ENCODE assay signal across 8 mouse cellular contexts in the genomic region with DNA sequence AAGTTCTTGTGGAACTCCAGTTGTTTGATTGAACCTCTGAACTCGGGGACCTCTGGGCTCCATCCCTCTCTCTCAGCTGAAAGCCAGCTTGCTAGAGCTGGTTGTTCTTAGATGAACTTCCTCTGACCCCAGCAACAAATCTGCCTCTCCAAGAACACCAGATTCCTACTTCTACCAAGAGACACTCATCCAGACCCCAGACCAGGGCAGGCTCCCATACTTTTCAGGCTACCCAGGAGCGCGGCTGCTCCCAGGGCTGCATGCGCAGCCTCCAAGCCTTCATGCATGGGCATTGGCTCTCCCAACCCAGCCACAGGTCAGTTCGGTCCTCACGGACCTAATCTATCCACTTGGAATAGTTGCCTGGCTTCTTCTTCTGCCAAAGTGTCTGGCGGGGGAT. TPM values are rescaled to one million over a fixed set of nuclear protein-coding genes. Genes with fewer than 3 reads are reported as not detected.
DNase-seq lines count a peak whose midpoint lies in the region; ATAC-seq lines count a peak whose summit lies in the region.

TSS of gene Mest (plus strand) at position 217 of the 400 bp plus-strand sequence.

- no peak within 1 kb of the TSS for H3K4me3 ChIP-seq in heart, embryonic 16.5 days (ENCODE audit: low read length)
- no peak within 1 kb of the TSS for H3K4me3 ChIP-seq in stomach, embryonic 16.5 days (replicated peaks; ENCODE audit: low read length)

- WGBS in heart, embryonic 16.5 days: 47% methylated on average over 7 of the region's 7 CpGs
- WGBS in stomach, embryonic 16.5 days: 61% methylated on average over 7 of the region's 7 CpGs

- DNase-seq in gastrocnemius, postnatal 4 days (ENCODE audit: low spot score in 2 of 2): no peak
- no peak for DNase-seq in gastrocnemius, adult 8-10 months (ENCODE audit: low spot score in 2 of 2)
- no peak for DNase-seq in adrenal gland, adult 8-10 months
- DNase-seq in left cerebral cortex, postnatal 4 days: no peak
- no peak for DNase-seq in T-cell, adult 2 months (ENCODE audit: low spot score)

- no peaks in the 10 kb centered on the region for H3K27me3 ChIP-seq in heart, embryonic 16.5 days (ENCODE audit: control insufficient read depth, insufficient read depth, low read length)
- H3K27me3 ChIP-seq in stomach, embryonic 16.5 days (ENCODE audit: control insufficient read depth, insufficient read depth, low read length): no peaks in the 10 kb centered on the region

- no peaks in the 10 kb centered on the region for H3K36me3 ChIP-seq in heart, embryonic 16.5 days (ENCODE audit: control insufficient read depth, insufficient read depth)
- H3K36me3 ChIP-seq in stomach, embryonic 16.5 days (ENCODE audit: control insufficient read depth, insufficient read depth, low read length): no peaks in the 10 kb centered on the region

- no peaks in the 10 kb centered on the region for H3K9me3 ChIP-seq in heart, embryonic 16.5 days (replicated peaks; ENCODE audit: control insufficient read depth, low read length)
- H3K9me3 ChIP-seq in stomach, embryonic 16.5 days (replicated peaks; ENCODE audit: control insufficient read depth, low read length): no peaks in the 10 kb centered on the region

- H3K9ac ChIP-seq in heart, embryonic 16.5 days (ENCODE audit: low read length): no peak within 1 kb of the TSS
- H3K9ac ChIP-seq in stomach, embryonic 16.5 days (ENCODE audit: low read length): no peak within 1 kb of the TSS

- H3K4me2 ChIP-seq in heart, embryonic 16.5 days (ENCODE audit: low read depth, low read length): no peak within 1 kb of the TSS
- H3K4me2 ChIP-seq in stomach, embryonic 16.5 days (ENCODE audit: low read depth, low read length): no peak within 1 kb of the TSS

- ATAC-seq in heart, embryonic 16.5 days (replicated peaks; ENCODE audit: extremely low read depth, insufficient read depth, low FRiP score): no peak
- ATAC-seq in stomach, embryonic 16.5 days (ENCODE audit: insufficient read depth, low FRiP score): no peak; the same call in 1 of the 2 replicates
- ATAC-seq in activated CD4-positive, CD25-positive, alpha-beta regulatory T cell, adult 4 months: no peak

- intact Hi-C loops in left cerebral cortex, postnatal 4 days (cut with DNase I): no loop called here

- H3K4me1 ChIP-seq in heart, embryonic 16.5 days (ENCODE audit: control insufficient read depth, insufficient read depth, low read length): no peaks in the 10 kb centered on the region; the same call in 1 of the 2 replicates
- peaks cover 7% of the 10 kb centered on the region for H3K4me1 ChIP-seq in stomach, embryonic 16.5 days (ENCODE audit: control insufficient read depth, insufficient read depth, low read length)

- H3K27ac ChIP-seq in heart, embryonic 16.5 days (ENCODE audit: low read length): no peak within 1 kb of the TSS
- H3K27ac ChIP-seq in stomach, embryonic 16.5 days (ENCODE audit: low read length): no peak within 1 kb of the TSS

RNA-seq across cellular contexts. Expression of gene Mest, which starts in this region (rescaled TPM):
- 1,000 to 10,000 TPM in 1 of 2 experiments, 100 to 1,000 TPM in 1; 835 to 1,053 TPM for total RNA-seq in gastrocnemius, postnatal 4 days (2021)
- 1 to 10 TPM; 1.2 to 2.9 (median 1.5) TPM for total RNA-seq in gastrocnemius, adult 8-10 months (2022)
- total RNA-seq in adrenal gland, adult 8-10 months (2022): 10 to 100 TPM; 39.2 to 81.6 (median 52.6) TPM
- 1,693 and 1,886 TPM in 2 replicates for polyA plus RNA-seq in heart, embryonic 16.5 days (2015; fragmentation: Nextera tagmentation; extraction: Ambion mirVana)
- total RNA-seq in left cerebral cortex, postnatal 4 days (2021): 100 to 1,000 TPM; 104 to 155 TPM
- polyA plus RNA-seq in stomach, embryonic 16.5 days (2015; fragmentation: Nextera tagmentation; extraction: Ambion mirVana): 746 and 846 TPM in 2 replicates
- polyA plus RNA-seq in activated CD4-positive, CD25-positive, alpha-beta regulatory T cell, adult 4 months (2017; shearing (Covaris generic)): under 1 TPM; 0.37 to 0.85 TPM

Comparison
In these comparisons a context has a peak if more than half of its experiments do, and no peak if none do; other contexts are left out.
1. RNA of gene Mest (total RNA-seq): 835 to 1,053 TPM in gastrocnemius, postnatal 4 days, 104 to 155 TPM in left cerebral cortex, postnatal 4 days and 39.2 to 81.6 TPM in adrenal gland, adult 8-10 months; 1.2 to 2.9 TPM in gastrocnemius, adult 8-10 months; every median in the first group is over 10 times any median in the second.
2. RNA of gene Mest (total RNA-seq): 835 to 1,053 TPM in gastrocnemius, postnatal 4 days; 104 to 155 TPM in left cerebral cortex, postnatal 4 days and 39.2 to 81.6 TPM in adrenal gland, adult 8-10 months; every median in the first group is over 4 times any median in the second.
3. RNA of gene Mest (polyA plus RNA-seq): 1,693 to 1,886 TPM in heart, embryonic 16.5 days and 746 to 846 TPM in stomach, embryonic 16.5 days; 0.37 to 0.85 TPM in activated CD4-positive, CD25-positive, alpha-beta regulatory T cell, adult 4 months; every median in the first group is over 100 times any median in the second.